Mouse (Mus musculus): ENCODE data around the gene Rnf180. TPM values are rescaled to one million over a fixed set of nuclear protein-coding genes. Genes with fewer than 3 reads are reported as not detected.

Gene Rnf180
- polyA plus RNA-seq, 1 experiment from 2014 or later: 3.1 TPM

DNA sequence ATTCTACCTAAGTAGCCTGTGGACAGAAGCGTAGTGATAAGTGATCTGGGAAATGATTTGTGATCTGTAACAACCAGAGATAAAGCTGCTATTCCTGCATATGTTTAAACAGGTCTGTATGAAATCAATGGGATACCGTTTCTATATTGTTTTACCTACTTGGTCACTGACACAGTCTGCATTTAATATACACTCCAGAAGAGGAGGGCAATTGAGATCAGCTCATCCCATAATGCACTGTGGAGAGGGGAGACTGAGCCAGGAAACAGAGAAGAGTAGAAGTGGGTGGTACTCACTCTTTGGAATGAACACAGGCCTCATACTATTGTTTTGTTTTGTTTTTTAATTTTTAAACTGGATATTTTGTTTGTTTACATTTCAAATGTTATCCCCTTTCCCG is 96.0 kb downstream of the Rnf180 start:
- no peak for DNase-seq (ENCODE audit: low spot score)
- H3K4me2 ChIP-seq (replicated peaks; ENCODE audit: low read depth, low read length): no peak overlapping the region
- no peaks in the 10 kb centered on the region for H3K36me3 ChIP-seq (ENCODE audit: insufficient read depth, low read length)
- H3K9ac ChIP-seq (replicated peaks; ENCODE audit: low read depth): no peak overlapping the region
- TF ChIP-seq CTCF (IDR thresholded peaks at IDR 0.05) (no peak), EP300 (IDR thresholded peaks at IDR 0.05) (no peak)
- H3K27ac ChIP-seq (ENCODE audit: low read length): no peak overlapping the region
- H3K4me3 ChIP-seq (ENCODE audit: low read depth, low read length): no peak overlapping the region
- no peaks in the 10 kb centered on the region for H3K9me3 ChIP-seq (ENCODE audit: low read length)
- no peaks in the 10 kb centered on the region for H3K27me3 ChIP-seq (replicated peaks; ENCODE audit: insufficient read depth, low read length)
- ATAC-seq: no peak
- no peaks in the 10 kb centered on the region for H3K4me1 ChIP-seq (ENCODE audit: insufficient read depth, low read depth, low read length)
- 48% methylated on average over 3 of the region's 3 CpGs for WGBS

DNA sequence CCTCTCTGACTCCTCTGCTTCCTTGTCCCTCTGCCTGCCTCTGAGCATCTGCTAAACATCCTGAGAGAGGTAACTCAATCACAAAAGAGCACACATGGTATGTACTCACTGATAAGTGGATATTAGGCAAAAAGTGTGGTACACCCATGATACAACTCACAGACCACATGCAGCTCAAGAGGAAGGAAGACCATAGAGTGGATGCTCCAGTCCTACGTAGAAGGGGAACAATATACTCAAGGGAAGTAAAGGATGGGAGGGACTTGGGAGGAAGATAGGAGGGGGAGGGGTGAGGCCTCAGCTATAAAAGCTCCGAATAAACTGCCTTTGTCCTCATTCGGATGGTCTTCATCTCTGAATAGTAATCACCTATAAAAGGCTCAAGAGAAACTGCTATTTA is 96.6 kb downstream of the Rnf180 start:
- WGBS: 27% methylated on average over 3 of the region's 3 CpGs
- no peak overlapping the region for H3K4me2 ChIP-seq (replicated peaks; ENCODE audit: low read depth, low read length)
- no peak for TF ChIP-seq CTCF (IDR thresholded peaks at IDR 0.05)
- TF ChIP-seq EP300 (IDR thresholded peaks at IDR 0.05): no peak

DNA sequence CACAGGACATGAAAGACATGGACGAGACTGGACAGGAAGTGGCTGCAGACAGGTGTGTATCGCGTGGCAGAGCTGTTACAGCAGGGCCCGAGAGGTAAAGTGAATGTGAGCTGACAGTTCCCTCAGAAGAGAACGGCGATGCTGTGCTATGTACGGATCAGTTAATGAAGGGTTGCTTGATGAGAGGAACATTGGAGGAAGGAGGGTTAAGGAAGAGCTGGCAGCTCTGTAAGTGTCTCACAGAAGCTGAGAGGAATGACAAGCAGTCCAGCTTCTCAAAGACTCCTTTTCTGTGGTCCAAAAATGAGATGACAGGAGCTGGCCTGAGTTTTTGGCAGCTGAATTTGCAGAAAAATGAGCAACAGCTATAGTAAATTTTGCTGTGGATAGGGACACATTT is 101.0 kb downstream of the Rnf180 start:
- no peak overlapping the region for H3K4me2 ChIP-seq (replicated peaks; ENCODE audit: low read depth, low read length)
- no peak overlapping the region for H3K9ac ChIP-seq (replicated peaks; ENCODE audit: low read depth)
- DNase-seq (ENCODE audit: low spot score) (no peak), ATAC-seq (no peak)
- H3K36me3 ChIP-seq (ENCODE audit: insufficient read depth, low read length): no peaks in the 10 kb centered on the region
- TF ChIP-seq EP300 (IDR thresholded peaks at IDR 0.05) (no peak), CTCF (IDR thresholded peaks at IDR 0.05) (no peak)
- H3K9me3 ChIP-seq (ENCODE audit: low read length): no peaks in the 10 kb centered on the region
- no peak overlapping the region for H3K27ac ChIP-seq (ENCODE audit: low read length)
- no peak overlapping the region for H3K4me3 ChIP-seq (ENCODE audit: low read depth, low read length)
- no peaks in the 10 kb centered on the region for H3K27me3 ChIP-seq (replicated peaks; ENCODE audit: insufficient read depth, low read length)
- H3K4me1 ChIP-seq (ENCODE audit: insufficient read depth, low read depth, low read length): no peaks in the 10 kb centered on the region
- 52% methylated on average over 7 of the region's 7 CpGs for WGBS

More for the DNA sequence above, 96.6 kb downstream of the Rnf180 start:
- Histone ChIP-seq H3K4me3 (ENCODE audit: low read depth, low read length) (no peak overlapping the region), H3K9ac (replicated peaks; ENCODE audit: low read depth) (no peak overlapping the region), H3K27me3 (replicated peaks; ENCODE audit: insufficient read depth, low read length) (no peaks in the 10 kb centered on the region), H3K4me1 (ENCODE audit: insufficient read depth, low read depth, low read length) (no peaks in the 10 kb centered on the region), H3K36me3 (ENCODE audit: insufficient read depth, low read length) (no peaks in the 10 kb centered on the region), H3K27ac (ENCODE audit: low read length) (no peak overlapping the region), H3K9me3 (ENCODE audit: low read length) (no peaks in the 10 kb centered on the region)
- DNase-seq (ENCODE audit: low spot score) (no peak), ATAC-seq (no peak)

DNA sequence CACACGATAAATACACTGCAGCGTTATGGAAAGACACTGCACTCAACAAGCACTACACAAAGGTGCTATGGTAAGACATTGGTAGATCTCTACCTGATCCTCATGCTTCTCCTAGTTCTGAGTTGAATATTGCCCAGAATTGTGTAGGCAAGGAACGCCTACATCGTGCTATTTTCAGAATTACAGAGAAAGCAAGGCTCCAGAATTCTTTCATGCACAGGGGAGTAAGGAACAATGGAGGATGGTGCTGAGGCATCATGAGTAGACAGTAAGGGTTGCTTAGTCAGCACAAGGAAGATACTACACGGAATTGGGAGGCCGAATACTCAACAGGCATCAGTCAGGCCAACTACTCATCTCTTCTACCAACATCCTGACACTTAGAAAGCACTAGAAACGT is 105.9 kb downstream of the Rnf180 start:
- Histone ChIP-seq H3K4me2 (replicated peaks; ENCODE audit: low read depth, low read length) (no peak overlapping the region), H3K4me3 (ENCODE audit: low read depth, low read length) (no peak overlapping the region), H3K36me3 (ENCODE audit: insufficient read depth, low read length) (no peaks in the 10 kb centered on the region), H3K27me3 (replicated peaks; ENCODE audit: insufficient read depth, low read length) (no peaks in the 10 kb centered on the region), H3K9me3 (ENCODE audit: low read length) (no peaks in the 10 kb centered on the region), H3K9ac (replicated peaks; ENCODE audit: low read depth) (no peak overlapping the region), H3K27ac (ENCODE audit: low read length) (no peak overlapping the region), H3K4me1 (ENCODE audit: insufficient read depth, low read depth, low read length) (no peaks in the 10 kb centered on the region)
- DNase-seq (ENCODE audit: low spot score) (no peak), ATAC-seq (no peak)
- no peak for TF ChIP-seq EP300 (IDR thresholded peaks at IDR 0.05)
- no peak for TF ChIP-seq CTCF (IDR thresholded peaks at IDR 0.05)
- WGBS: 80% methylated on average over 7 of the region's 7 CpGs

DNA sequence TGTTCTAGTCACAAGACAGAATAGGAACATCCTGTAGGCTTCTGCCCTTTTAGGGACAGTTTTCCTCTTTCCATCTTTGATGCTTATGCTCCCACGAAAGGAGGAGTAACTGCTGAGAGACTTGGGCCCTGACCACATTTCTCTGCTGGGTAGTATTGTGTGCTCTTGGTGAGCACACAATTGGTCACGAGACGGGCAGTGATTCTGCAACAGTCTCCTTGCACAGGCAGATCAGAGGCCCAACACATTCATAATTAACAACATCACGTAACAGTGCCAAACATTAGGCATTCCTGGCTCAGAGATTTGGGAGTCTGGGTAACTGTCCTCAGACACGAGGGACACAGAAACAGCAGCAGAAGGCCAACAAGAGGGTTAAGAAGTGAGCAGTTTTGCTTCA is 113.8 kb downstream of the Rnf180 start:
- no peaks in the 10 kb centered on the region for H3K36me3 ChIP-seq (ENCODE audit: insufficient read depth, low read length)

DNA sequence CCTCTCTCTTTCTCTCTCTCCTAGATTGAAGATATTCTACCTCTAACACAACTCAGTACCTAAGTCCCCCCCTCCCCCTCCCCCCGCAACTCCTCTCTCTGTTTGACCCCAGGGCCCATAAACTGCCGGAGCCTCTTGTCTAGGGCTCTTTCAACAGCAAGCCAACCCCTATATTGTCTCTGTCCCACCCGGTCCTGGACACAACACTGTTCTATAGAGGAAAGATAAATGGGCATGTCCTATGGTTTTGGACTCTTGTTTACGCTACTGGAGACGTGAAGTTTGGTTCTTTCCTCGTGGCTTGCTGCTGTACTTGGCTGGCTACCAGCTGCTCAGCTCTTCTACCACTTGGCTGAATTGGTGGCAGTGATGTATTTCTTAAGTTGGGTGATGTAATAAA is 129.2 kb downstream of the Rnf180 start:
- Histone ChIP-seq H3K4me2 (replicated peaks; ENCODE audit: low read depth, low read length) (no peak overlapping the region), H3K9me3 (ENCODE audit: low read length) (no peaks in the 10 kb centered on the region), H3K36me3 (ENCODE audit: insufficient read depth, low read length) (no peaks in the 10 kb centered on the region), H3K27ac (ENCODE audit: low read length) (no peak overlapping the region), H3K9ac (replicated peaks; ENCODE audit: low read depth) (no peak overlapping the region), H3K27me3 (replicated peaks; ENCODE audit: insufficient read depth, low read length) (no peaks in the 10 kb centered on the region), H3K4me3 (ENCODE audit: low read depth, low read length) (no peak overlapping the region), H3K4me1 (ENCODE audit: insufficient read depth, low read depth, low read length) (no peaks in the 10 kb centered on the region)
- WGBS: 49% methylated on average over 6 of the region's 6 CpGs
- TF ChIP-seq CTCF (IDR thresholded peaks at IDR 0.05) (no peak), EP300 (IDR thresholded peaks at IDR 0.05) (no peak)
- no peak for DNase-seq (ENCODE audit: low spot score)
- no peak for ATAC-seq

More for the DNA sequence above, 113.8 kb downstream of the Rnf180 start:
- Histone ChIP-seq H3K27me3 (replicated peaks; ENCODE audit: insufficient read depth, low read length) (no peaks in the 10 kb centered on the region), H3K27ac (ENCODE audit: low read length) (no peak overlapping the region), H3K4me2 (replicated peaks; ENCODE audit: low read depth, low read length) (no peak overlapping the region), H3K9me3 (ENCODE audit: low read length) (no peaks in the 10 kb centered on the region), H3K4me1 (ENCODE audit: insufficient read depth, low read depth, low read length) (no peaks in the 10 kb centered on the region), H3K4me3 (ENCODE audit: low read depth, low read length) (no peak overlapping the region), H3K9ac (replicated peaks; ENCODE audit: low read depth) (no peak overlapping the region)
- ATAC-seq (no peak), DNase-seq (ENCODE audit: low spot score) (no peak)
- TF ChIP-seq EP300 (IDR thresholded peaks at IDR 0.05) (no peak), CTCF (IDR thresholded peaks at IDR 0.05) (no peak)
- 76% methylated on average over 5 of the region's 5 CpGs for whole genome bisulfite sequencing

DNA sequence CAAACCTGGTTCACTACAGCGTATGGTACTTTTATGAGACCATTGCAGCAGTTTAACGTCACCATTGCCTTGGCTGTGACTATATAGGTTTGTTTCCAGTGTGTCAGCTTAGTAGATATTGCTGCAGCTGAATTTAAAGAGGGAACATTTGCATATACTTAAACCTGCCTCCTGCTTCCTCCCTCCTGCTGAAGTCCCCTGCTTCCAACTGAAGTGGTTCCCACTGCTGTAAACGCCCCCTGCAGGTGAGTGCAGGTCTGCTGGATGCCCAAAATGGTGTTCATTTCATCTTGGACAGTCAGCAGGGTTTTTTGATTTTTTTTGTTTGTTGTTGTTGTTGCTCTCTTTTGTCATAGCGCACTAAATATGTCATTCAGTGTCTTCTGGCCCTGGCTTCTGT is 140.7 kb downstream of the Rnf180 start:
- H3K27ac ChIP-seq (ENCODE audit: low read length): no peak overlapping the region
- peak; percentile 17 for DNase-seq (ENCODE audit: low spot score)
- peak; percentile 52 for TF ChIP-seq CTCF (IDR thresholded peaks at IDR 0.05)
- no peak for TF ChIP-seq EP300 (IDR thresholded peaks at IDR 0.05)
- no peaks in the 10 kb centered on the region for H3K27me3 ChIP-seq (replicated peaks; ENCODE audit: insufficient read depth, low read length)
- H3K4me3 ChIP-seq (ENCODE audit: low read depth, low read length): no peak overlapping the region
- WGBS: 62% methylated on average over 4 of the region's 4 CpGs
- no peak for ATAC-seq
- no peak overlapping the region for H3K9ac ChIP-seq (replicated peaks; ENCODE audit: low read depth)
- H3K4me1 ChIP-seq (ENCODE audit: insufficient read depth, low read depth, low read length): no peaks in the 10 kb centered on the region
- H3K9me3 ChIP-seq (ENCODE audit: low read length): no peaks in the 10 kb centered on the region
- H3K4me2 ChIP-seq (replicated peaks; ENCODE audit: low read depth, low read length): no peak overlapping the region
- H3K36me3 ChIP-seq (ENCODE audit: insufficient read depth, low read length): no peaks in the 10 kb centered on the region

Measured in lung, postnatal 0 days (tissue).